Mouse (Mus musculus): ENCODE data around the gene Slc12a9.
"Not testable (repeated sequence)": the region's sequence is repeated elsewhere in the genome, so short reads cannot be mapped to it uniquely, and the experiment has no call there.

The Slc12a9 gene

DNA sequence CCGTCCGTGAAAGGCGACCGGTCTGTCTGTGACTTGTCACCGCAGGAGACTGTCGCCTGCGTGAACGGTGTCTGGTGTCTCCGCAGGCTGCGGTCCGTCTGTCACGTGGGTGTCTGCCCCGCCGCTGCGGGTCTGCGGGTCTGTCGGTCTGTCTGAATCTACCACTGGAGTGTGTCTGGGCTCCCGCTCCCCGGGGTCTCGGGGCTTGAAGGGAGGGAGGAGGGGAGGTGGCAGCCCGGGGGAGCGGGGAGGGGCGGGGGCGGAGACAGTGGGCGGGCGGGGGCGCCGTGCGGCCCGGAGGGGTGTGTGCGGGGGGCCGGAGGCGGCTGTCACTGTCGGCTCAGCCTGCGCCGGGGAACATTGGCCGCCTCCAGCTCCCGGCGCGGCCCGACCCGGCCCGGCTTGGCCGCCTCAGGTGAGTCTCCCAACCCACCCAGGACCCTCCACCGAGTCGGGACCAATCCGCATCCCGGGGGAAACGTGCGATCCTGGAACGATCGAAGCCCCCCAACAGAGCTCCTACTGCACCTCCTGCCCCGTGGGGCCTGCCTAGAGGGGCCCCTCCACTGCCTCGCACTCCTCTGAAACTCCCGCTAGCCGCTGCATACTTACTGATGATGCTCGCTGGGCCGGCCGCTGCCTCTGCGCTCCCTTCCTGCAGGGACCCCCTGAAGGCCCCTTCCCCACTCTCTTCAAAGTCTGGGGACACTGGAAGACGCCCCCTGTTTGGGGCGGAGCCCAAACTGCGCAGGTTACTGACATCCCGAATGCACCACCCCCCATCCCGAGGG is 45.2 kb downstream of the Slc12a9 start:
- peak; percentile 24 for DNase-seq (ENCODE audit: inconsistent ontology term)

- DNase-seq (ENCODE audit: inconsistent ontology term): peak; percentile 21
These were observed 46.1 kb downstream of the Slc12a9 start, which contains the start of gene Ache for GRCm38 (mm10) chr5:137287032-137287952. TSS of gene Ache (plus strand) at chr5:137287519.

- peak; percentile 81 for DNase-seq (ENCODE audit: inconsistent ontology term)
These were observed 46.8 kb downstream of the Slc12a9 start for GRCm38 (mm10) chr5:137286655-137287031.

DNA sequence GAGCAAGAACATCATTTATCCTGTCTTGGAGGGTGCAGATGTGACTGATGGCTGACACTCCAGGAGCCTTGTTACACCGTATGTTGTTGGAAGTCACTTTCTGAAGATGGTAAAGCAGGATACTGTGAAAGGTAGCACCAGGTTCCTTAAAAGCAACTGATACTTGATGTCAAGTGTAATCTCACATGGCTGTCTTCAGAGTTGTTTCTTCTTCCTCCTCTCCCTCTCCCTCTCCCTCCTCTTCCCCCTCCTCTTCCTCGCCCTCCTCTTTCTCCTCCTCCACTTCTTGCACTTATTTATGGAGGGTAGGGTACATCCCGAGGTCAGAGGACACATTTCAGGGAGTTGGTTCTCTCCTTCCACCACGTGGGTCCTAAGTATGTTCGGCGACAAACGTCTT is 47.4 kb downstream of the Slc12a9 start:
- DNase-seq (ENCODE audit: inconsistent ontology term): no peak

DNA sequence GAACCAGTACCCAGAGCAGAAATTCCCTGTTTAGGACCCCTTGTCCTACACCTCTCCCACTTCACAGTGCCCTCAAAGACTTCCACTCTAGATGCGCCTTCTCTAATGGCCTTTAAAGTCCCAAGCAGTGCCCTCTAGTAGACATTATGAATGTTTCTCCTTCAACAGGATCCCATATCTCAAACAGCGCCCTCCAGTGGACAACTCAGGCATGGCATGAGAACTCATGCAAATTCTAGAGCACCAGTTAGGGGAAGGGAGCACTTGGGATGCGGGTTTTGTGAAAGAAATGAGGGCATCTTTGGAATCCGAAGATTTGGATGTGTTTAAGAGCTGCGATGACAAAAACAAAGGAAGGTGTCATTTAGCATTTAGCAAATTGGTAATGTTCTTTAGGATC is 48.4 kb downstream of the Slc12a9 start:
- no peak for DNase-seq (ENCODE audit: inconsistent ontology term)

- DNase-seq (ENCODE audit: inconsistent ontology term): not testable (repeated sequence)
These were observed 49.0 kb downstream of the Slc12a9 start for GRCm38 (mm10) chr5:137284411-137284810.

GRCm38 (mm10) chr5:137277360-137278342 is 55.7 kb downstream of the Slc12a9 start:
- no peak for DNase-seq (ENCODE audit: inconsistent ontology term)

GRCm38 (mm10) chr5:137268131-137268910 is 65.1 kb downstream of the Slc12a9 start:
- no peak for DNase-seq (ENCODE audit: inconsistent ontology term)

GRCm38 (mm10) chr5:137264787-137265186 is 68.6 kb downstream of the Slc12a9 start:
- DNase-seq (ENCODE audit: inconsistent ontology term): no peak

Data from Muller cell, postnatal 12 days (primary cell).